Mouse (Mus musculus): Measurements from ENCODE around the gene Pecam1.

DNA sequence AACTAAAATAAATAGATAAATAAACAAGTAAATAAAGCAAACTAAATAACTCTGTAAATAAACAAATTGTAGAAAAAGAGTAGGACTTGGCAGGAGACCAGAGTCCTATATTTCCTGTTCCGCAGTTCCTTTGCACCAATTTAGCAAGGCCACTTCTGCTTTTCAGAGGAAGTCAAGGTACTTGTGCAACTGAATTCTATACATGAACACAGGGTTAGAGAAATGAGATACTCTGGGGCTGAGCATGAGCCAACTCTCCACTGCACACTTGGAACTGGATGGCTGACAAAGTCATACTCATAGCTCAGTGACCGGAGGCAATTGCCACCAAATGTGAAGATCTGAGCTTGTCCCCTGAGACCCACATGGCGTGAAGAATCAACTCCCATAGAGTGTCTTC, 8.6 kb upstream of the Pecam1 start:
- TF ChIP-seq CTCF (IDR thresholded peaks at IDR 0.05; ENCODE audit: insufficient read depth, low read length) = no peak
- no peak for TF ChIP-seq POLR2A (IDR thresholded peaks at IDR 0.05; ENCODE audit: borderline replicate concordance, extremely low read depth, low read depth, low read length)
